Mouse (Mus musculus): ENCODE data around the gene Mybpc2.
A peak's percentile ranks its signal among the peaks of the same experiment; 100 is the strongest.

- TF ChIP-seq EP300 (IDR thresholded peaks at IDR 0.05; ENCODE audit: low read length) (peak; percentile 57; the same call in 1 of the 2 replicates), PAX5 (IDR thresholded peaks at IDR 0.05; ENCODE audit: low read length) (no peak), JUND (conservative IDR thresholded peaks at IDR 0.05; ENCODE audit: low read depth, low read length) (0 out of 2 replicates have a peak, but pooled peaks have one; percentile 27), POLR2A (IDR thresholded peaks at IDR 0.05; ENCODE audit: low read depth, low read length) (peak; percentile 68), CTCF (conservative IDR thresholded peaks at IDR 0.05 in 1 of 2, IDR thresholded peaks at IDR 0.05 in 1 of 2; ENCODE audit: low read depth in 2 of 2, low read length in 2 of 2) (no peak)
Measured at GRCm38 (mm10) chr7:44553826-44554225, 29.4 kb upstream of the Mybpc2 start, which contains the start of gene Nr1h2.
